Mouse (Mus musculus) liver, adult 2 months (tissue): ENCODE measurements around the gene Szrd1. TPM values are rescaled to one million over a fixed set of nuclear protein-coding genes. Genes with fewer than 3 reads are reported as not detected.

Experiments used
- DNase-seq: peaks from one replicate; pipeline ENCODE4 v3.0.0-alpha.2; 2011; ENCODE audit warnings: low read depth, low spot score; ENCODE audit errors: extremely low read depth
- H3K27ac ChIP-seq: fragments of 200-500 bp; replicated peaks from 2 replicates; pipeline ENCODE4 v1.5.1; 2012; ENCODE audit warnings: low read depth, mild to moderate bottlenecking, control low read depth, inconsistent platforms, low read length; ENCODE audit not compliant: insufficient read depth
- H3K27me3 ChIP-seq: fragments of 200-500 bp; 2 replicates; pipeline ENCODE4 v1.6.1; 2012; ENCODE audit warnings: mild to moderate bottlenecking, moderate library complexity, low read length, inconsistent platforms; ENCODE audit not compliant: control insufficient read depth, insufficient read depth
- H3K36me3 ChIP-seq: fragments of 200-500 bp; 2 replicates; pipeline ENCODE4 v1.6.1; 2012; ENCODE audit warnings: low read length, inconsistent platforms; ENCODE audit not compliant: control insufficient read depth, insufficient read depth
- H3K4me1 ChIP-seq: fragments of 200-500 bp; 2 replicates; pipeline ENCODE4 v1.6.1; 2011; ENCODE audit warnings: low read length; ENCODE audit not compliant: control insufficient read depth, insufficient read depth
- H3K4me3 ChIP-seq: fragments of 200-500 bp; 2 replicates; pipeline ENCODE4 v1.5.1; 2011; ENCODE audit warnings: low read depth, mild to moderate bottlenecking, control low read depth, low read length, moderate library complexity; ENCODE audit not compliant: insufficient read depth
- H3K79me2 ChIP-seq: fragments of 200-500 bp; 2 replicates; pipeline ENCODE4 v1.6.1; 2012; ENCODE audit warnings: inconsistent platforms, mild to moderate bottlenecking, low read length, moderate library complexity; ENCODE audit not compliant: control insufficient read depth, insufficient read depth
- H3K9ac ChIP-seq: fragments of 200-500 bp; 2 replicates; pipeline ENCODE4 v1.6.1; 2012; ENCODE audit warnings: low read depth, mild to moderate bottlenecking, control low read depth, inconsistent platforms, low read length
- CTCF ChIP-seq: fragments of 200-500 bp; IDR thresholded peaks from 2 replicates; pipeline ENCODE4 v1.5.1; 2011; ENCODE audit warnings: low read depth, low read length, control low read depth
- POLR2A ChIP-seq: fragments of 200-500 bp; IDR thresholded peaks from 2 replicates; pipeline ENCODE4 v1.6.1; 2011; ENCODE audit warnings: low read length, control low read depth; ENCODE audit not compliant: insufficient read depth; ENCODE audit errors: extremely low read depth
- WGBS: fragments of 180-500 bp; shearing (Covaris S2); methylation state at CpG from one replicate; pipeline ENCODE4 v1.1.7; 2018; 5-methylcytosine and 5-hydroxymethylcytosine counted together
- polyA plus RNA-seq: library from polyadenylated mRNA; depleted of rRNA; stranded (reverse); fragments of >200 nt; gene quantifications from 2 replicates; pipeline ENCODE4 v1.2.3, GENCODE M21; 2012
- total RNA-seq: library from RNA; depleted of rRNA; stranded (reverse); fragments of >200 nt; gene quantifications from 2 replicates; pipeline ENCODE4 v1.2.3, GENCODE M21; 2014

Szrd1 gene
- total and polyA plus RNA-seq, 2 experiments = 26.6 to 43.6 TPM

DNA sequence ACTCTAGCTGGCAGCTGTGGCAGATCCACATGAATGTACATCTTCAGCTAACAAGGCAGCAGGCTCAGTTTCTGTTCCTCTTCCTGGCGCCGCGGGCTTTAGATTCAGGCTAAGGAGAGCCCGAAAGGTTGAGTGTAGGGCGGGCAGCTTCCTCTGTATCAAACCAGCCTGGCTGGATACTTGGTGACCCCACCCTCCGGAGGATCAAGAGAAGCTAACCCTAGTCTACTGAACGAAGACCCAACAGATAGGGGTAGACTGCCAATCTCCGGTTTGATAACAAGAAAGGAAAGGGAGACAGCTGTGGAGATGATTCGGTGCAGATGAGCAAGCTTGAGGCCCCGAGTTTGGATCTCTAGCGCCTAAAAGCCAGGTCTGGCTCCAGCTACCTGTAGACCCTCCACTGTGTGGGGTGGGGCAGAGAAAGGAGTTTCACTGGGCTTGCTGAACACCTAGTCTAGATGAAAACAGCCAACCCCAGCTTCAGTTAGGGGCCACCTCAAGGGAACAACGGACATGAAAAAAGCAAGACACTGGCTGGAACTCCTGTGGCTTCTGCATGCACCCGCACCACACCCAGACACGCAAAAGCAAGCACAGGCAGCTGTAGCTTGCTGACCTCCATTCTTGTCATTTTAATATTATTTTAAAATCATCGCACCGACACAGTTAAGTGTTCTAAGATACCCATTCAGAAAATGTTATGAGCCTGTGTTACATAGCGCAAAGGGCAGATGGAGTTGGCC is 62.6 kb downstream of the Szrd1 start:
- H3K27me3 ChIP-seq = no peaks in the 10 kb centered on the region
- DNase-seq = no peak
- TF ChIP-seq POLR2A (no peak), CTCF (no peak)
- H3K36me3 ChIP-seq = no peaks in the 10 kb centered on the region
- peaks cover 16% of the 10 kb centered on the region for H3K79me2 ChIP-seq
- no peak overlapping the region for H3K27ac ChIP-seq
- WGBS = 60% methylated on average over 17 of the region's 17 CpGs
- H3K9ac ChIP-seq = peak overlapping the region; percentile 88; the same call in 1 of the 2 replicates
- H3K4me3 ChIP-seq = peak overlapping the region; percentile 96; the same call in 1 of the 2 replicates
- peaks cover 9% of the 10 kb centered on the region for H3K4me1 ChIP-seq

DNA sequence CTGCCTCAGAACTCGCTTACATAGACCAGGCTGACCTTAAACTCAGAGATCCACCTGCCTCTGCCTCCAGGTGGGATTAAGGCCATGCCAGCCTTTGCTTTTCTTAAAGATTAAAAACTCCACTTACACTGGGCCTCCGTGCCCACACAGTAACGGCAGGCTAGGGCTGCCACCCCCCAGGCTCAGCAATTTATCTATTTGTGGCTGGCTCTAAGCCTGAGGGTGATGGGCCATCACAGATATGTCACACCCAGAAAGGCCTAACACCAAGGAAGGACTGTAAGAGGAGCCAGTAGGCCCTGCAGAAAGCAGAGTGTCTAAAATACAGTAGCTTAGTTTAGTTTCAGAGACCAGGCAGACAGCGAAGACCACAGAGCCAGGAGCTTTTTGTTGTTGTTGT is 65.5 kb downstream of the Szrd1 start:
- Histone ChIP-seq H3K9ac (no peak overlapping the region), H3K4me3 (no peak overlapping the region), H3K79me2 (peaks cover 16% of the 10 kb centered on the region), H3K27ac (no peak overlapping the region), H3K4me1 (peaks cover 9% of the 10 kb centered on the region), H3K27me3 (no peaks in the 10 kb centered on the region), H3K36me3 (no peaks in the 10 kb centered on the region; the same call in 1 of the 2 replicates)
- TF ChIP-seq CTCF (no peak), POLR2A (no peak)
- no peak for DNase-seq
- WGBS = 78% methylated on average over 4 of the region's 4 CpGs

DNA sequence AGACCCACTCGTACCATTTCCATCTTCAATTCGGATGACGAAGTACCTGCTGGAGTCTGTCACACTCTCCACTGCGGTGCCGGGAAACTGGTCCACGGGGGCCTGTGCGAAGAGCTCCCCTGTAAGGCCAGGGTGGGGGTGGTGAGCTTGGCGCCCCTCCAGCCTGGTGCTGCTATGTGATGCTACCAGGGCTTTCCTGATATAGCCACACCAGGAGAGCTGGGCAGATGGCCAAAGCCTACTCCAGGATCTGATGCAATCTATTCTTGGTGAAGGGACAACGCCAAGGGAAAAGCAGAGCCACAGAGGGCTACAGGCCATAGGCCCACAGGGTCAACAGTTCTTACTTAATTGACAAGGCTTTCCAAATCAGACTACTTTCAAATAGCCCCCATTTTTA is 65.9 kb downstream of the Szrd1 start:
- no peak overlapping the region for H3K4me3 ChIP-seq
- H3K9ac ChIP-seq = no peak overlapping the region
- H3K27ac ChIP-seq = no peak overlapping the region
- H3K79me2 ChIP-seq = peaks cover 16% of the 10 kb centered on the region
- DNase-seq = peak; percentile 71
- no peaks in the 10 kb centered on the region for H3K27me3 ChIP-seq
- H3K36me3 ChIP-seq = peaks cover 2% of the 10 kb centered on the region; the same call in 1 of the 2 replicates
- TF ChIP-seq CTCF = no peak
- TF ChIP-seq POLR2A = no peak
- H3K4me1 ChIP-seq = peaks cover 9% of the 10 kb centered on the region
- WGBS = 50% methylated on average over 9 of the region's 9 CpGs

DNA sequence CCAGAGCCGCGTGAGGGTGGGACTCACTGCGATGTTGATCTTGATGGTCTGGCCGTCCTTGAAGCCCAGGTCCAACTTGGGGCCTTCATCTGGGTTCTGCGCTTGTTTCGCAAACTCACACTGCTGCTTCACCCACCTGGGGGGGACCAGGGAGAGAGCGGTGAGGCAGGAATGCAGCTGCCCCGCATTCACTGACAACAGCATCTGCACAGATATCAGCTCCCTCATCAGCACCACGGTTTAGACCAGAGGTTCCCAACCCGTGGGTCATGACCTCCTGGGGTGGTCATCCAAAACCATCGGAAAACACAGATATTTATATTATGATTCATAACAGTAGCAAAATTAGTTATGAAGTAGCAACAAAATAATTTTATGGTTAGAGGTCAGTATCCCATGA is 67.1 kb downstream of the Szrd1 start:
- Histone ChIP-seq H3K27ac (no peak overlapping the region), H3K27me3 (no peaks in the 10 kb centered on the region), H3K4me3 (no peak overlapping the region), H3K4me1 (peaks cover 8% of the 10 kb centered on the region), H3K79me2 (peaks cover 10% of the 10 kb centered on the region), H3K9ac (no peak overlapping the region), H3K36me3 (peaks cover 7% of the 10 kb centered on the region; the same call in 1 of the 2 replicates)
- no peak for DNase-seq
- no peak for TF ChIP-seq CTCF
- TF ChIP-seq POLR2A = no peak
- 87% methylated on average over 11 of the region's 11 CpGs for WGBS

DNA sequence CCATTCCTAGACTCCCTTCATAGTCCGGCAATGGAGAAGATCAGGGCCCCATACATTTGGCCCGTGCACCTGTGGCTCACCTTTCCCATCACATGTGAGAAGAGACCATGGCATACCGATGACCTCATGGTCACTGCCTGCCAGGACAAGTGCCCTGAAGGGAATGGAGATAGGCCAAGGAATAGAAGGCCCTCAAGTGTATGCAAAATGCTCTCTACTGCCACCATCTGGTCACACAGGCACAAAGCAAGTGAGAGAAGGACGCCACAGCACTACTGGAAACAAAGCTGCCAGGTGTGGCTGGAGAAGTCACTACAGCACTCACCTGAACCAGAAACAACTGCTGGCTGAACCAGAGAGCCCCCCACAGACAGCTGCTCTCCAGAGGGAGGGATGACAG is 69.8 kb downstream of the Szrd1 start:
- TF ChIP-seq CTCF = peak; percentile 71
- TF ChIP-seq POLR2A = no peak
- peaks cover 3% of the 10 kb centered on the region; the same call in 1 of the 2 replicates for H3K4me1 ChIP-seq
- no peak overlapping the region for H3K9ac ChIP-seq
- H3K36me3 ChIP-seq = peaks cover 7% of the 10 kb centered on the region; the same call in 1 of the 2 replicates
- peak; percentile 27 for DNase-seq
- 54% methylated on average over 4 of the region's 4 CpGs for WGBS
- no peaks in the 10 kb centered on the region for H3K27me3 ChIP-seq
- no peak overlapping the region for H3K4me3 ChIP-seq
- H3K79me2 ChIP-seq = no peaks in the 10 kb centered on the region
- H3K27ac ChIP-seq = no peak overlapping the region

DNA sequence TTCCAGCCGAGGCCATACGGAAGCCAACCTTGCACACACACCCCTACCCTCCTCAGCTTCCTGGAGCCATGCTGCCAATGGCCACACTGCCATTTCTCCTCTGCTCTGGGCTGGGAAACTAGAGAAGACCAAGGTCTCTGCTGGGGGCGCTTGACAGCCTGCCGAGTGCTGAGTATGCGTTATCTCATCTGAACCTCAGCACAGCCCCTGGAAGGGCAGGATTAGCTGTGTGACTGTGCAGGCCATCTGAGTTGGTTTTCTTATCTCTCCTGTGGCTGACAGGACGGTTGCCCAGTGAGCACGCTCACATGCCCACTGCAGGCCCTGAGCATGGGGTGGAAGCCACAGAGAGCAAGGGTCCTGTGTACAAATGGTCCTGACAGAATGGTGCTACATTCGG is 70.9 kb downstream of the Szrd1 start:
- no peaks in the 10 kb centered on the region for H3K27me3 ChIP-seq
- no peak overlapping the region for H3K27ac ChIP-seq
- WGBS = 92% methylated on average over 8 of the region's 8 CpGs
- TF ChIP-seq CTCF = no peak
- no peak for TF ChIP-seq POLR2A
- no peaks in the 10 kb centered on the region; the same call in 1 of the 2 replicates for H3K4me1 ChIP-seq
- peaks cover 7% of the 10 kb centered on the region; the same call in 1 of the 2 replicates for H3K36me3 ChIP-seq
- H3K9ac ChIP-seq = no peak overlapping the region
- DNase-seq = no peak
- no peaks in the 10 kb centered on the region for H3K79me2 ChIP-seq
- H3K4me3 ChIP-seq = no peak overlapping the region
